Mouse (Mus musculus): Measurements from ENCODE around the gene Rcn2. TPM values are rescaled to one million over a fixed set of nuclear protein-coding genes. Genes with fewer than 3 reads are reported as not detected.

Rcn2 gene
- polyA plus RNA-seq, 1 experiment, result 82.3 TPM

DNA sequence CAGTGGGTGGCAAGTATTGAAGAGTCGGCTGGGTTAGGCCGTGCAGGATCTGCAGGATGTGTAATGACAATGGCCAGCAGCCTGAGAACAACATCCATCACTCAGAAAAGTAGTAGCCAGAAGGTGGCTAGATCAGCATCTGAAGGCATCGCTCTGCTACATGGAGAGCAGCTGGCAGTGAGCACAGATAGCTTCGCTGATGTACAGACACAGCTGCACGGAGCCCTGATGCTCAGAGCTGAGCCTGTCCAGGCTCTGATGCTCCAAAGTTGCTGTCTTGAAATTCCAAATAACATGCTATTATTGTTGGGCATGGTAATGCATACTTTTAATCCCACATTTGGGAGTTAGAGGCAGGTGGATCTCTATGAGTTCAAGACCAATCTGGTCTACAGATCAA, 44.9 kb downstream of the Rcn2 start:
- Histone ChIP-seq H3K9me3 (replicated peaks; ENCODE audit: control insufficient read depth, insufficient read depth, low read length, poor library complexity, severe bottlenecking) (no peaks in the 10 kb centered on the region), H3K4me3 (ENCODE audit: low read depth, low read length) (no peak overlapping the region), H3K27me3 (ENCODE audit: control insufficient read depth, insufficient read depth, low read length, poor library complexity, severe bottlenecking) (no peaks in the 10 kb centered on the region), H3K27ac (ENCODE audit: insufficient read depth, low read length) (no peak overlapping the region), H3K4me1 (ENCODE audit: control insufficient read depth, insufficient read depth, low read length) (peaks cover 2% of the 10 kb centered on the region), H3K36me3 (ENCODE audit: control insufficient read depth, insufficient read depth, low read length, poor library complexity, severe bottlenecking) (no peaks in the 10 kb centered on the region), H3K9ac (ENCODE audit: low read depth, poor library complexity, severe bottlenecking) (no peak overlapping the region)
- TF ChIP-seq POLR2A (IDR thresholded peaks at IDR 0.05; ENCODE audit: insufficient read depth, low read length) (no peak), EP300 (IDR thresholded peaks at IDR 0.05; ENCODE audit: insufficient read depth, low read depth, low read length) (no peak), CTCF (IDR thresholded peaks at IDR 0.05; ENCODE audit: low read depth, low read length) (no peak)

DNA sequence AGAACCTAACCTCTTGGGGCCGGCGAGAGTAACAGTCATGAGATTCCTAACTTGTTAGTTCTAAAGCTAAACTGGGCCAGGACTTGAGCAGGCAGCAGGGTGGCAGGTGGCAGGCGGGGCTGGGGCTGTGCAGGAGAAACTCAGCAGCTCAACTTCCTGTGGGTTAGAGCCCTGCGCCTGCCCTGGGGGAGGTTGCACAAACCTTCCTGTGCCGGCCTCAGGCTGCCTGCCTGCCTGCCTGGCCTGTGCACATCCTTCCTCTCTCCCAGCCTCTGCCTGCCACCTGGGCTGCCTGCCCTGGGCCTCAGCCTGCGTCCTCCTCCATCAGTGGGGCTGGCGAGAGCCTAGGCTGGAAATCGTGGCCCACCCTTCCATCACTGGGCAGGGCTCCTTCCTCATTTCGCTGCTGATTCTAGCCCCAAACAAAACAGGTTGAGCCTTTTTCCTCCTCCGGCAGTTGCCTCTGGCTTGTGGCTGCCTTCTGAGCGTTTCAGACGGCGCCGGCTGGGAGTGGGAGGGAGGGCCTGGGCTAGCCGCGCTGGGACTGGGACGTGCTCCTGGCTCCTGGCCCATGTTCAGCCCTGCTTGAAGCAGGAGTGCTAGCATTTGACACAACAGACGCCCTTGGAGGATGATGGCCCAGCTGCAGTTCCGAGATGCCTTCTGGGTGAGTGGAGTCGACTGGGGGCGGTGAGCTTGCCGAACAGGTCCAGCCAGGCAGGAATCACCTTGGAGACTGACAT, 48.3 kb downstream of the Rcn2 start, which contains the start of gene Pstpip1:
Gene Pstpip1 (plus strand): TSS at position 185 of the 743 bp plus-strand sequence.
- peaks cover 2% of the 10 kb centered on the region for H3K4me1 ChIP-seq (ENCODE audit: control insufficient read depth, insufficient read depth, low read length)
- H3K9ac ChIP-seq (ENCODE audit: low read depth, poor library complexity, severe bottlenecking), result peak within 1 kb of the TSS; percentile 60
- H3K27me3 ChIP-seq (ENCODE audit: control insufficient read depth, insufficient read depth, low read length, poor library complexity, severe bottlenecking), result no peaks in the 10 kb centered on the region
- 0 out of 2 replicates have a peak, but pooled peaks have one; percentile 3 for TF ChIP-seq EP300 (IDR thresholded peaks at IDR 0.05; ENCODE audit: insufficient read depth, low read depth, low read length)
- TF ChIP-seq POLR2A (IDR thresholded peaks at IDR 0.05; ENCODE audit: insufficient read depth, low read length), result no peak
- TF ChIP-seq CTCF (IDR thresholded peaks at IDR 0.05; ENCODE audit: low read depth, low read length), result no peak
- no peaks in the 10 kb centered on the region for H3K9me3 ChIP-seq (replicated peaks; ENCODE audit: control insufficient read depth, insufficient read depth, low read length, poor library complexity, severe bottlenecking)
- peak within 1 kb of the TSS; percentile 64 for H3K4me3 ChIP-seq (ENCODE audit: low read depth, low read length)
- peak within 1 kb of the TSS; percentile 19 for H3K27ac ChIP-seq (ENCODE audit: insufficient read depth, low read length)
- no peaks in the 10 kb centered on the region for H3K36me3 ChIP-seq (ENCODE audit: control insufficient read depth, insufficient read depth, low read length, poor library complexity, severe bottlenecking)

DNA sequence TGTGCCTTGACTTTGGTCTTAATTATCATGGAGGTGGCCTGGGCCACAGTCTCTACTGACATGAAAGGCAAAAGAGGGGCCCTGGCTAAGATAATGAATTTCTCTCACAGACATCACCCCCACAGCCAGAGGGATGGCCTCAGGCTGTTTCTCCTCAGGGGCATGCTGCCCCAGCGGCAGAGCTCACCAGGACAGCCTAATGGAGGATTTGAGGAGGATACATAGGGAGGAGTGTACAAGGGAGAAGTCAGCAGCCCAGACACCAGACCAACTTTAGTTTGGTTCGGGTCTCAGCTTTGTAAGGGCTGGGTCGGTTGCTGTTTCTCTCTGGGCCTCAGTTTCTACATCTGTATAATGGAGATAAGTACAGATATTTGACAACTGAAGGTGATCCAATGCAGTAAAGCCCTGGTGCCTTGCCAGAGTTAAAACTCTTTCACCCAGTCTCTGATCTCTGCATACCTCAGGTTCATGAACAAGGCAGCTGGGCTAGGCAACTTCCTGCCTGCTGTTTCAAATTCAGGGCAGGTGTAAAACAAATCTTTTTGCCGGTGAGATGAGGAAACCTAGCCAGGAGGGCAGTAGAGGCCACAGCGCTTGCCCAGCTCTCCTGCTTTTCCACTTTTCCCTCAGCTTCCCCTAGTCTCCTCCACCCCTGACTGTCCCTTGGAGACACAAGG, 49.0 kb downstream of the Rcn2 start:
- Histone ChIP-seq H3K27me3 (ENCODE audit: control insufficient read depth, insufficient read depth, low read length, poor library complexity, severe bottlenecking) (no peaks in the 10 kb centered on the region), H3K9me3 (replicated peaks; ENCODE audit: control insufficient read depth, insufficient read depth, low read length, poor library complexity, severe bottlenecking) (no peaks in the 10 kb centered on the region), H3K27ac (ENCODE audit: insufficient read depth, low read length) (no peak overlapping the region), H3K4me3 (ENCODE audit: low read depth, low read length) (0 out of 2 replicates have a peak overlapping the region, but pooled peaks have one; percentile 64), H3K4me1 (ENCODE audit: control insufficient read depth, insufficient read depth, low read length) (peaks cover 2% of the 10 kb centered on the region), H3K9ac (ENCODE audit: low read depth, poor library complexity, severe bottlenecking) (peak overlapping the region; percentile 60), H3K36me3 (ENCODE audit: control insufficient read depth, insufficient read depth, low read length, poor library complexity, severe bottlenecking) (no peaks in the 10 kb centered on the region)
- no peak for TF ChIP-seq EP300 (IDR thresholded peaks at IDR 0.05; ENCODE audit: insufficient read depth, low read depth, low read length)
- TF ChIP-seq CTCF (IDR thresholded peaks at IDR 0.05; ENCODE audit: low read depth, low read length), result no peak
- TF ChIP-seq POLR2A (IDR thresholded peaks at IDR 0.05; ENCODE audit: insufficient read depth, low read length), result no peak

DNA sequence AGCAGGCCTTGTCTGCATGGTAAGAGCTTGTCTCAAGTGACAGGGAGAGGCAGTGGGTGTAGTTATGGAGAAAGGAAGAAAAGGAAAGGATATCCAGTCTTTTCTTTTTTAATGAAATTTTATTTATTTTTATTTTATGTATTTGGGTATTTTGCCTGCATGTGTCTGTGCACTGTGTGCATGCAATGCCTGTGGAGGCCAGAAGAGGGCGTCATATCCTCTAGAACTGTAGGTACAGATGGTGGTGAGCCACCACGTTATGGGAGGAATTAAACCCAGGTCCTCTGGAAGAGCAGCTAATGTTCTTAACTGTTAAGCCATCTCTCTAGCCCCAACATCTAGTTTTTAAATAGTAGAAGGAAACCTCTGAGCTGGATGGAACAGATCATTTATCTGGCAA, 50.5 kb downstream of the Rcn2 start:
- H3K36me3 ChIP-seq (ENCODE audit: control insufficient read depth, insufficient read depth, low read length, poor library complexity, severe bottlenecking), result no peaks in the 10 kb centered on the region

DNA sequence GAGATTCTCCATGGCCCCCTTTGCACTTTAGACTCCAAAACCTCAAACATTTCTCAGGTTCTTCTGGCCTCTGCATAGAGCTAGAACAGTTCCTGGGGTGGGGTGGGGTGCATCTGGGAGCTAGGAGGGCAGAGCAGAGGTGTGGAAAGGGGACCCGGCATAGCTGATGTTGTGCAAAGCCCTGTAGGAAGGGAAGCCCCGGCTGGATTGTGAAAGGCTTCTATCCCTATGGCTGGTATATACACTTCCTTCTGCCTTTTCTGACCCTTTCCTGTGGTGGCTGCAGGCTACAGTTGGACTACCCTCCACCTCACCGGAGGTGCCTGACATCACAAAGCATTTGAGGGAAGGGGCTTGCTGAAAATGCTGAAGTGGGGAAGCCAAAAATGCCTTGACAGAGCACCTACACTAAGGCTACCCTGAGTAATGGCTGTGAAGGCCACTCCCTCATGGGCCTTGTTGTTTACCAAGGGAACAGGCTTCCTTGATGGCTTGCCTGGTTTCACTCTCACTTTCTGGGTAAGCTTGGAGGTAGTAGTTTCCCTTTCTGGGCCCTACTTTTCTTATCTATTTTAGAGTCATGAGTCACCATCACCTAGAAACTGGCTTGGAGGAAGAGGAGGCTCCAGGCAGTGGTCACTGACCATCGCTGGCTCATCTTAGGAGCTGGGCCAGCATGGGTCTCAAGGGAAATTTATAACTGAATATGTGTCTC, 56.1 kb downstream of the Rcn2 start:
- no peak overlapping the region for H3K27ac ChIP-seq (ENCODE audit: insufficient read depth, low read length)

More for the DNA sequence above, 50.5 kb downstream of the Rcn2 start:
- H3K27me3 ChIP-seq (ENCODE audit: control insufficient read depth, insufficient read depth, low read length, poor library complexity, severe bottlenecking), result no peaks in the 10 kb centered on the region
- no peak overlapping the region for H3K9ac ChIP-seq (ENCODE audit: low read depth, poor library complexity, severe bottlenecking)
- H3K9me3 ChIP-seq (replicated peaks; ENCODE audit: control insufficient read depth, insufficient read depth, low read length, poor library complexity, severe bottlenecking), result no peaks in the 10 kb centered on the region
- peaks cover 2% of the 10 kb centered on the region for H3K4me1 ChIP-seq (ENCODE audit: control insufficient read depth, insufficient read depth, low read length)
- TF ChIP-seq EP300 (IDR thresholded peaks at IDR 0.05; ENCODE audit: insufficient read depth, low read depth, low read length), result no peak
- TF ChIP-seq CTCF (IDR thresholded peaks at IDR 0.05; ENCODE audit: low read depth, low read length), result peak; percentile 46
- H3K4me3 ChIP-seq (ENCODE audit: low read depth, low read length), result no peak overlapping the region
- H3K27ac ChIP-seq (ENCODE audit: insufficient read depth, low read length), result no peak overlapping the region

More for the DNA sequence above, 56.1 kb downstream of the Rcn2 start:
- Histone ChIP-seq H3K4me3 (ENCODE audit: low read depth, low read length) (no peak overlapping the region), H3K4me1 (ENCODE audit: control insufficient read depth, insufficient read depth, low read length) (no peaks in the 10 kb centered on the region), H3K9me3 (replicated peaks; ENCODE audit: control insufficient read depth, insufficient read depth, low read length, poor library complexity, severe bottlenecking) (no peaks in the 10 kb centered on the region), H3K9ac (ENCODE audit: low read depth, poor library complexity, severe bottlenecking) (no peak overlapping the region), H3K36me3 (ENCODE audit: control insufficient read depth, insufficient read depth, low read length, poor library complexity, severe bottlenecking) (no peaks in the 10 kb centered on the region), H3K27me3 (ENCODE audit: control insufficient read depth, insufficient read depth, low read length, poor library complexity, severe bottlenecking) (no peaks in the 10 kb centered on the region)
- TF ChIP-seq POLR2A (IDR thresholded peaks at IDR 0.05; ENCODE audit: insufficient read depth, low read length) (no peak), EP300 (IDR thresholded peaks at IDR 0.05; ENCODE audit: insufficient read depth, low read depth, low read length) (no peak), CTCF (IDR thresholded peaks at IDR 0.05; ENCODE audit: low read depth, low read length) (no peak)

Data from ES-Bruce4 (cell line).